Mouse (Mus musculus) CH12.LX (cell line): ENCODE measurements around the gene Sh3bp5. TPM values are rescaled to one million over a fixed set of nuclear protein-coding genes. Genes with fewer than 3 reads are reported as not detected.

ENCODE experiments used
- DNase-seq: peaks from one replicate; pipeline ENCODE4 v3.0.0-alpha.2; 2013; ENCODE audit errors: extremely low read depth
- H3K27ac ChIP-seq: 2 replicates; pipeline ENCODE4 v1.5.1; 2012; ENCODE audit warnings: low read depth, mild to moderate bottlenecking, control low read depth, moderate library complexity; ENCODE audit not compliant: insufficient read depth
- H3K27me3 ChIP-seq: replicated peaks from 2 replicates; pipeline ENCODE3; 2012; ENCODE audit warnings: inconsistent platforms
- H3K36me3 ChIP-seq, 2 experiments: replicated peaks in 1 of 2; 2 replicates each; pipeline versions ENCODE3 to v1.6.1; 2012; ENCODE audit warnings: inconsistent platforms in 1 of 2, low read length in 1 of 2, mild to moderate bottlenecking in 1 of 2, mixed read lengths in 1 of 2, moderate library complexity in 1 of 2; ENCODE audit not compliant: control insufficient read depth in 1 of 2, insufficient read depth in 1 of 2
- H3K4me1 ChIP-seq, 2 experiments: 2 replicates each; pipeline ENCODE4 v1.6.1; 2012; ENCODE audit warnings: inconsistent platforms in 1 of 2, moderate library complexity in 1 of 2; ENCODE audit not compliant: insufficient read depth in 2 of 2, control insufficient read depth in 1 of 2
- H3K4me2 ChIP-seq: 2 replicates; pipeline ENCODE4 v1.6.1; 2012; ENCODE audit warnings: low read depth, mild to moderate bottlenecking, control low read depth; ENCODE audit not compliant: poor library complexity, insufficient read depth, severe bottlenecking
- H3K4me3 ChIP-seq, 3 experiments: fragments of 150-350 bp in 1 of 3; sonication (generic) in 1 of 3; replicated peaks in 1 of 3; 2 replicates each; pipeline versions ENCODE3 to v1.5.1; 2011 to 2012; ENCODE audit warnings: low read depth in 2 of 3, low read length in 2 of 3, mild to moderate bottlenecking in 2 of 3, moderate library complexity in 2 of 3, control low read depth in 1 of 3, improper control_type of control experiment in 1 of 3, inconsistent platforms in 1 of 3, mixed read lengths in 1 of 3; ENCODE audit not compliant: poor library complexity in 1 of 3
- H3K79me2 ChIP-seq: replicated peaks from 2 replicates; pipeline ENCODE4 v1.6.1; 2012; ENCODE audit warnings: mild to moderate bottlenecking, moderate library complexity; ENCODE audit not compliant: control insufficient read depth, poor library complexity, insufficient read depth, severe bottlenecking; ENCODE audit errors: extremely low read depth
- H3K9ac ChIP-seq: 2 replicates; pipeline ENCODE4 v1.6.1; 2012; ENCODE audit warnings: low read depth, mild to moderate bottlenecking, control low read depth, moderate library complexity; ENCODE audit not compliant: insufficient read depth
- H3K9me3 ChIP-seq: replicated peaks from 2 replicates; pipeline ENCODE3; 2012; ENCODE audit warnings: low read length, inconsistent platforms, mixed read lengths
- CHD1 ChIP-seq: IDR thresholded peaks from 2 replicates; pipeline ENCODE4 v1.6.1; 2012; ENCODE audit warnings: low read depth, low read length, improper control_type of control experiment, inconsistent platforms
- CHD2 ChIP-seq: IDR thresholded peaks from 2 replicates; pipeline ENCODE4 v1.6.1; 2011; ENCODE audit warnings: low read length, improper control_type of control experiment
- CTCF ChIP-seq, 2 experiments: IDR thresholded peaks in 1 of 2; conservative IDR thresholded peaks in 1 of 2; 2 replicates each; pipeline ENCODE4 v1.5.1; 2011 to 2012; ENCODE audit warnings: low read depth in 2 of 2, low read length in 2 of 2, improper control_type of control experiment in 1 of 2, inconsistent platforms in 1 of 2, mild to moderate bottlenecking in 1 of 2, moderate library complexity in 1 of 2
- E2F4 ChIP-seq: IDR thresholded peaks from 2 replicates; pipeline ENCODE4 v1.6.1; 2011; ENCODE audit warnings: low read depth, low read length, improper control_type of control experiment; ENCODE audit not compliant: insufficient replicate concordance
- ELF1 ChIP-seq: IDR thresholded peaks from 2 replicates; pipeline ENCODE4 v1.6.1; 2014; ENCODE audit warnings: low read depth, mild to moderate bottlenecking, inconsistent platforms, low read length, improper control_type of control experiment
- ETS1 ChIP-seq: conservative IDR thresholded peaks from 2 replicates; pipeline ENCODE4 v1.6.1; 2012; ENCODE audit warnings: low read depth, mild to moderate bottlenecking, inconsistent platforms, low read length, improper control_type of control experiment, moderate library complexity
- GABPA ChIP-seq: IDR thresholded peaks from 2 replicates; pipeline ENCODE4 v1.6.1; 2012; ENCODE audit warnings: low read depth, low read length, improper control_type of control experiment, inconsistent platforms; ENCODE audit not compliant: insufficient replicate concordance
- HCFC1 ChIP-seq: IDR thresholded peaks from 2 replicates; pipeline ENCODE4 v1.6.1; 2012; ENCODE audit warnings: low read depth, mild to moderate bottlenecking, inconsistent platforms, low read length, improper control_type of control experiment
- JUND ChIP-seq: conservative IDR thresholded peaks from 2 replicates; pipeline ENCODE4 v1.6.1; 2011; ENCODE audit warnings: low read depth, low read length, improper control_type of control experiment
- MAFK ChIP-seq: IDR thresholded peaks from 2 replicates; pipeline ENCODE4 v1.6.1; 2011; ENCODE audit warnings: low read length, improper control_type of control experiment; ENCODE audit not compliant: insufficient replicate concordance
- MEF2A ChIP-seq: IDR thresholded peaks from 2 replicates; pipeline ENCODE4 v1.6.1; 2014; ENCODE audit warnings: low read depth, mild to moderate bottlenecking, inconsistent platforms, low read length, improper control_type of control experiment, borderline replicate concordance
- NELFE ChIP-seq: IDR thresholded peaks from 2 replicates; pipeline ENCODE4 v1.6.1; 2011; ENCODE audit warnings: low read depth, low read length, improper control_type of control experiment
- PAX5 ChIP-seq: IDR thresholded peaks from 2 replicates; pipeline ENCODE4 v1.6.1; 2012; ENCODE audit warnings: low read length, inconsistent platforms, mixed read lengths
- RAD21 ChIP-seq: IDR thresholded peaks from 2 replicates; pipeline ENCODE4 v1.6.1; 2011; ENCODE audit warnings: low read depth, mild to moderate bottlenecking, low read length, improper control_type of control experiment, moderate library complexity
- SIN3A ChIP-seq: IDR thresholded peaks from 2 replicates; pipeline ENCODE4 v1.6.1; 2012; ENCODE audit warnings: low read length, improper control_type of control experiment, inconsistent platforms
- SMC3 ChIP-seq: IDR thresholded peaks from 2 replicates; pipeline ENCODE4 v1.6.1; 2011; ENCODE audit warnings: low read depth, low read length, improper control_type of control experiment
- TCF12 ChIP-seq: IDR thresholded peaks from 2 replicates; pipeline ENCODE4 v1.6.1; 2014; ENCODE audit warnings: low read depth, mild to moderate bottlenecking, inconsistent platforms, low read length, improper control_type of control experiment
- USF2 ChIP-seq: conservative IDR thresholded peaks from 2 replicates; pipeline ENCODE4 v1.6.1; 2011; ENCODE audit warnings: low read depth, low read length, improper control_type of control experiment
- ZC3H11A ChIP-seq: IDR thresholded peaks from 2 replicates; pipeline ENCODE4 v1.6.1; 2012; ENCODE audit warnings: low read depth, mild to moderate bottlenecking, inconsistent platforms, low read length, improper control_type of control experiment
- dilution Hi-C: fragments of 300-500 bp; cut with MboI; formaldehyde crosslinking; loops from 2 replicates; pipeline ENCODE4 v1.14.3; 2020; ENCODE audit warnings: low sequenced_read_pairs; ENCODE audit not compliant: extremely low pct_unique_long_range_greater_than_20kb, extremely low pct_ligation_motif_present
- in situ Hi-C: fragments of 300-500 bp; cut with MboI; formaldehyde crosslinking; loops from 3 replicates; pipeline ENCODE4 v1.14.3; 2019; ENCODE audit warnings: low sequenced_read_pairs, low pct_ligation_motif_present, low pct_unique_long_range_greater_than_20kb, mixed read lengths
- polyA plus RNA-seq: library from polyadenylated mRNA; unstranded; fragments of >175 nt; gene quantifications from 2 replicates; pipeline ENCODE4 v1.2.1, GENCODE M21; 2012; ENCODE audit warnings: low read depth; ENCODE audit not compliant: insufficient read length
- total RNA-seq, 2 experiments: library from RNA; depleted of rRNA; stranded (reverse); fragments of 300-350 nt in 1 of 2; fragments of >200 nt in 1 of 2; gene quantifications; 2 replicates each; pipeline ENCODE4 v1.2.3; 2012 to 2014

Gene Sh3bp5
- total and polyA plus RNA-seq, 3 experiments: 57.4 to 158 (median 64.6) TPM

GRCm38 (mm10) chr14:31317754-31318153 is 118.1 kb downstream of the Sh3bp5 start:
- no peak overlapping the region for H3K4me2 ChIP-seq
- H3K9ac ChIP-seq: no peak overlapping the region
- no peaks in the 10 kb centered on the region for H3K36me3 ChIP-seq
- no peaks in the 10 kb centered on the region for H3K79me2 ChIP-seq
- no peak overlapping the region for H3K27ac ChIP-seq
- H3K4me3 ChIP-seq: no peak overlapping the region
- H3K4me1 ChIP-seq: peaks cover 6 to 35% of the 10 kb centered on the region in 2 experiments
- no peak for TF ChIP-seq HCFC1
- TF ChIP-seq ETS1: no peak
- no peak for TF ChIP-seq MAFK
- TF ChIP-seq USF2: no peak
- no peak for TF ChIP-seq GABPA
- TF ChIP-seq JUND: no peak
- no peak for TF ChIP-seq CHD1
- no peak for TF ChIP-seq RAD21
- no peak for TF ChIP-seq SIN3A
- TF ChIP-seq CHD2: no peak
- no peak for TF ChIP-seq PAX5
- TF ChIP-seq ZC3H11A: no peak
- TF ChIP-seq MEF2A: no peak
- DNase-seq: no peak
- in situ Hi-C loops: loop anchor here (5.0 kb wide), 1 partner anchor 45 kb away; no protein-coding TSS in a partner anchor
- H3K27me3 ChIP-seq: no peaks in the 10 kb centered on the region
- no peaks in the 10 kb centered on the region for H3K9me3 ChIP-seq
- dilution Hi-C loops: no loop called here

GRCm38 (mm10) chr14:31316613-31317012 is 119.3 kb downstream of the Sh3bp5 start:
- no peaks in the 10 kb centered on the region for H3K9me3 ChIP-seq

More at GRCm38 (mm10) chr14:31316613-31317012, 119.3 kb downstream of the Sh3bp5 start:
- DNase-seq: no peak
- in situ Hi-C loops: loop anchor here (5.0 kb wide), 1 partner anchor 44 kb away; no protein-coding TSS in a partner anchor
- dilution Hi-C loops: no loop called here
- no peak overlapping the region for H3K4me3 ChIP-seq
- no peak overlapping the region for H3K9ac ChIP-seq
- no peak for TF ChIP-seq CTCF (conservative IDR thresholded peaks at IDR 0.05 in 1 of 2, IDR thresholded peaks at IDR 0.05 in 1 of 2; ENCODE audit: low read depth in 2 of 2, low read length in 2 of 2)
- TF ChIP-seq TCF12: no peak
- no peak for TF ChIP-seq SMC3
- TF ChIP-seq NELFE: no peak
- no peak for TF ChIP-seq E2F4
- no peak for TF ChIP-seq ELF1
- TF ChIP-seq, all 38 proteins: peak for 0
- Histone ChIP-seq H3K36me3 (no peaks in the 10 kb centered on the region), H3K79me2 (no peaks in the 10 kb centered on the region), H3K27ac (no peak overlapping the region), H3K4me1 (peaks cover 8 to 44% of the 10 kb centered on the region in 2 experiments), H3K27me3 (no peaks in the 10 kb centered on the region), H3K4me2 (no peak overlapping the region)
